Mouse (Mus musculus) induced T-regulatory cell, adult 2 months (primary cell): ENCODE results near the gene Col6a1.
A peak's percentile ranks its signal among the peaks of the same experiment; 100 is the strongest.
"Not testable (repeated sequence)": the region's sequence is repeated elsewhere in the genome, so short reads cannot be mapped to it uniquely, and the experiment has no call there.

Experiments
- DNase-seq: peaks from one replicate; pipeline ENCODE4 v3.0.0-alpha.2; 2012; ENCODE audit warnings: low read depth

Gene Col6a1

DNA sequence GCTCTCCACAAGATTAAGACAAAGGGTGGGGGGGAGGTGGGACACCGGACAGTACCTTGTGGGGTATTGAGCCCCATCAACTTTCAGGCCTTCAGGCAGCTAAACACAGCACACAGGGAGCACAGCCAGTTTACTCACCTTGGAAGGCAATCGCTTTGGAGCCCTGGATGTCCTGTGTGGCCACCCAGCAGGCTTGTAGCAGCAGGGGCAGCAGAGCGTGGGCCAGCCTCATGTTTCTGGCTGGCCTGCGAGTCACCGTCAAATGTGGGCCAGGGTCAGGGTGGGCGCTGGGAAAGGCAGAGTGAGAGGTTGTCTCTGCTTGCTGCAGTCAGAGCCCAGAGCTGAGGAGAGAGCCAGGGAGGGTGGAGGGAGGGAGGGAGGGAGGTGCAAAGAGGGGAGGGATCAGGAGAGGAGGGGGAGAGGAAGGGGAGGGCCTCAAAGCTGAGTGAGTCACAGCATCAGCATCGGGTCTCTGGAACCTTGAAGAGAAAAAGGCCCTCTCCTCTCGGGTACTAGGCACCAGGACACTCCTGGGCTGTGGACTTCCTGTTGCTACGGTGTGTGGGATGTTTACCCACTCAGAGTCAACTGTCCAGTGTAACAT is at the start of gene Col6a1:
Gene Col6a1 (minus strand): TSS at position 487 of the 604 bp plus-strand sequence.
- DNase-seq = no peak

- DNase-seq = no peak
These were observed 45.7 kb upstream of the Col6a1 start for GRCm38 (mm10) chr10:76771624-76772023.

- DNase-seq = no peak
These were observed 45.1 kb upstream of the Col6a1 start for GRCm38 (mm10) chr10:76771086-76771485.

- no peak for DNase-seq
These were observed 43.6 kb upstream of the Col6a1 start for GRCm38 (mm10) chr10:76769581-76769980.

DNA sequence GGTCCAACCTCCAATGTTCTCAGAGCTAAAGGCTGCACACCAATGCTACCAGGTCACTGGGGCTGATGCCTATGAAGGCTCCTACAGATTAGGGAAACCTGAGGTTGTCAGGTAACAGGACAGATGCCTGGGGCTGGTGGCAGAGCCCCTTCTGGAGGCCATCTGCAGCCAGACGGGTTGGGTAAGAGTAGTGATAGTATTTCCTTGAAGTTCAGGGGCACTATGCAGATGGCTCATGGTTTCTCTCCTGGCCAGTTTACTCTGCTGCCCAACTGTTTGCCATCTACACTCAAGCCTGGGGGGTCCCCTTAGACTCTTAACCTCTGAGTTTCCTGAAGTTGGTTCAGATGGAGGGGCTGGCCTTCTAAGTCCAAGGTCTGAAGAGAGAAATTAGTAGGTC is 40.2 kb upstream of the Col6a1 start:
- no peak for DNase-seq

GRCm38 (mm10) chr10:76764927-76765326 is 39.0 kb upstream of the Col6a1 start:
- no peak for DNase-seq

DNA sequence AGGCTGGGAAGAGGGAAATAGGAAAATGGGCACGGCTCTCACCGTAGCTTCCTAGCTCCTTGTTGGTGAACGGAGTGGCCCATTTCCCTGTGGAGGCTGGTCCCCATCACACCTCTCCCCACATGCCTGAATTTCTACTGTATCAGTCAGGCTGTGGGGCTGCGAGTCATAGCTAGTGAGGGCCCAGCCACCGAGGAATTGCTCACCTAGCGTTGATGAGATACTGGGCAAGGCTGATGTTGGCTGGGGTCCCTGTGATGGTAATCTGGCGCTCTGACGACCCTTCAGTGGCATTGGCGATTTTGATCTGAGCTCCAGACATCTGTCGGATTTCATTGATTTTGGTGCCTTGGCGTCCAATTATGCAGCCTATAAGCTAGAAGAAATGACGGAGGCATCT is 37.0 kb upstream of the Col6a1 start:
- no peak for DNase-seq

GRCm38 (mm10) chr10:76762411-76762810 is 36.4 kb upstream of the Col6a1 start:
- DNase-seq = no peak

DNA sequence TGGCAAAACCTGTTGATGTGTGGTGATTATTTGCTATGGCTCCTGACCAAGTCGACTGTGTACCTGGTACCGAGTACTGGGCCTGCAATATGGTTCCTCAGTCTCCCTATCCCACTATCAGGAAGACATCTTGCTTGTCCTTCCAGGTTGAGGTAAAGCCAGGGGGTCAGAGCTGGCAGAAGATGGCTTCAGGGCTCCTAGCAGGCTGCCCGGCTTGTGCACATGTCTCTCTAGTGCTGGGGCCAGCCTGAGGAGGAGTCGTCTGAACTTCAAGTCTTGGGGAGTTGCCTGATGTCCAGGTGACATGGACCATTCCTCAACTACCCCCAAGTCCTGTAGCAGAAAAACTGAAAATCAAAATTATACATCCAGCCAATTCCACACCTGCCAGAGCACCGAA is 33.9 kb upstream of the Col6a1 start:
- DNase-seq = no peak

- DNase-seq = no peak
These were observed 27.7 kb upstream of the Col6a1 start for GRCm38 (mm10) chr10:76753640-76754039.

- DNase-seq = not testable (repeated sequence)
These were observed 18.3 kb upstream of the Col6a1 start for GRCm38 (mm10) chr10:76744267-76744666.

- no peak for DNase-seq
These were observed 10.8 kb upstream of the Col6a1 start for GRCm38 (mm10) chr10:76736764-76737163.

- DNase-seq = peak; percentile 85
These were observed 9.0 kb upstream of the Col6a1 start for GRCm38 (mm10) chr10:76734979-76735378.

DNA sequence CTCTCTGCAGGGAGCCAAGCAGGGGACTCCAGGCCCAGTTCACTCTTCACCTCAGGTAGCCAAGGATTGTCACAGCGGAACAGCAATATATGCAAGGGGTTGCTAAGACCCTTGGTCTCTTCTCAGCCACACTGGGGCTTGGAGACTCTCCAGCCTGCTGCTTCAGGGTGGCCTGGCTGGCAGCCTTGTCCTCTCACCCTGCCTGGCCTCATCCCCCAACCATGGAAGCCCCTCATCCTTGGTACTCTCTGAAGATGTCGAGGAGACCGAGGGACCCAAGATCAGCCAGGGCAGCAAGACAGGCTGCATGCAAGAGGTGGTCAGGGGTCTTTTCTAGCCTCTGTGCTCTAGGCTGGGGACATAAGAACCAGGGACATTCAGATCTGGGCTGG is 7.7 kb upstream of the Col6a1 start:
- no peak for DNase-seq

GRCm38 (mm10) chr10:76732881-76733676 is 7.1 kb upstream of the Col6a1 start:
- peak; percentile 21 for DNase-seq

GRCm38 (mm10) chr10:76732391-76732790 is 6.4 kb upstream of the Col6a1 start:
- DNase-seq = no peak

DNA sequence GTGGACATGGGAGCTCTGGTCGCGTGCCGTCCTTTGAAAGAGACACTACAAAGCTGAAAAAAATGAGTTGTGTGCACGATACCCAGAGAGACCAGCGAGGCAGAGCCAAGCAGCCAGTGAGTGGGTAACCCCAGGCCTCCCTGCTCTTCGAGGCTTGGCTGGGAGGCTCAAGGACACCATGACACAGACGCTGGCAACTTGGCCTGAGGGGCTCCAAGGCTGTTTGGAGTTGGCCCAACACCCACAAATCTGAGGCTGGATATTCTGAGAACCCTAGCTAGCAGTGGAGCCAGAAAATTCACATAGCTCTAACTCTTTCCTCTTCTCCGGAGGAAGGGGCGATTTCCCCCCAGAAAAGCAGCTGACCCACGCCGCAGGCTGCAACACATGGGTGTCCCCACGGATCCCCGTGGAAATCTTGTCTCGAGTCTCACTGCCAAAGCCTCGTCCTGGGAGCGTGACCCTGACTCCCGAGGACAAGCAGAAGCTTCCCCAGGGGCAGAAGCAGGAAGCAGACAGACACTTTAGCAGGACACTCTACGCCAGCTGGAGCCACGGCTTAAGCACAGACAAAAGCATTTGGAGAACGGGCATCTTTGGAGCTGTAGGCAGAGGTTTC is 5.8 kb upstream of the Col6a1 start:
- no peak for DNase-seq

DNA sequence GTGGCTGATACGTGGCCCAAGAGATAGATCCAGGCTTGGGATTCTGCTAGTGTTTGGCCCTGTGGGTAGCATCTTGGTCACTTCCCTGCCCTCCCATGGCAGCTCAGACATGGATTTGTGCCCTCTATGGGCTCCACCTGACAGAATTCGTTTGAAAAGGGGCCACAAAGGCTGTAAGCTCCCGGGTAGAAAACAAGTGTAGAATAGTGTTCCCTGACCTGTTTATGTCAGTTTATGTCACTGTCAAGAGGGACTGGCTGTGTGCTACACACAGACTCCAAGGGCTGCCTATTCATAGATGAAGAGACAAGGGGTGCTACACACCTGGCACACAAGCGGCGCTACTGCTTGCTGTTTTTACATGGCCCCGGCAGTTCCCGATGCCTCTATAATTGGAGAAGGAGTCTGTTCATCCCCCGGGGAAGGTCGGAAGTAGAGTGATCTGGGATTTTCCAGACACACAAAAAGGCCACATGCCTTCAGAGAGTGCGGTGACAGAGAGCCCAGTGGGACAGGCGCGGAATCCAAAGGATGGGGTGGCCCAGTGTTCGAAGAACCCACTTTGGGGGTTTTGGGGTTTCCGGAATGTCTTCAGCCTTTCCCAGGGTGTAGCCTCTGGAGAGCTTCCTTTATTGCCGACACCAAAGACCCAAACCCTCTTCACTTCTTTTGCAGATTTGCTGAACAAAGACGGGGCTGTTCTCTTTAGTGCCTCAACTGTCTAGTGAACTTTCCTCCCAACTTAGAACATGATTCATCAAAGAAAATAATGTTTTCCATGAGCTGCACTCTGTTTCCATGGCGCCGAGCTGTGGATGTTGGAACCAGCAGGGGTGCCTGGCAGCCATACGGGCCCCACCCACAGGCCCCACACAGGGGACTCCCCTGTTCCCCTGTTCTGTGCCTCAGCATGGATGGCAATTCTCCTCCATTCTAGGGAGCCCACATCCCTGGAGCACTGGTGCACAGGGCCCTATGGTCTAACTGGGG is 4.0 kb upstream of the Col6a1 start:
- no peak for DNase-seq

DNA sequence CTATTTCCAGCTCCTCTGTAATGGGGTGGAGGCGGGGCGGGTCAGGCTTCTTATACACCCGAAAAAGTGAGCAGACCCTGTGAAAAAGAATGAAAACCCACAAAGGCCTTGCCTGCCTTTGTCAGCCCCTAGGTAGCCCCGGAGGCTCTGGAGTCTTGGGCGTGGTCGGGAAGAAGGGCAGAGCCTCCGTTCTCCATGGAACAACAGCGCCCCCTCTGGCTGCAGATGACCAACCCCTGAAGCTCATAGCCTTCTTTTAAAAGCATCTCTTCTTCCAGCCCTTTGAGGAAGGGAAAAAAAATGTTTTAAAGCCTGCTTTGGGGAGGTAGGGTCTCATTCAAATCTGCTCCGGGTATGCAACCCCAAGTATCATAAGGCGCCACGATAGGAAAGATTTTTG is 2.4 kb upstream of the Col6a1 start:
- DNase-seq = peak; percentile 29

DNA sequence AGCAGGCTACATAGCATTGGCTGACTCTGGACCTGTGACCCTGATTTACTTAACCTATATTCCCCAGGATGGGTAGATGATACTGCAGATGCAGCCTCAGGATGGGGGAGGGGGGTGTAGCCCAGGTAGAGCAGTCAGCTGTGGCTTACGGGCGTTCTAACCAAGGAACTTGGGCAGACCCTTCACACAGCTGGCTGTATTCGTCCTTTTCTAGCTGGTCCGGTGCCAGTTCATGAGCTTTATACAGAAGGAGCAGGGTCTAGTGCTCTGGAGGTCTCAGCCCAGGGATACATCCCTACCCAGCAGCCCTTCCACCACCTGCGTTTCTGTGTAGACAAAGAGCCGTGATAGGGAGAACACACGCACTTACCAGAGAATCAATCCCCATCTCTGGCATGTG is 1.3 kb upstream of the Col6a1 start:
- no peak for DNase-seq

DNA sequence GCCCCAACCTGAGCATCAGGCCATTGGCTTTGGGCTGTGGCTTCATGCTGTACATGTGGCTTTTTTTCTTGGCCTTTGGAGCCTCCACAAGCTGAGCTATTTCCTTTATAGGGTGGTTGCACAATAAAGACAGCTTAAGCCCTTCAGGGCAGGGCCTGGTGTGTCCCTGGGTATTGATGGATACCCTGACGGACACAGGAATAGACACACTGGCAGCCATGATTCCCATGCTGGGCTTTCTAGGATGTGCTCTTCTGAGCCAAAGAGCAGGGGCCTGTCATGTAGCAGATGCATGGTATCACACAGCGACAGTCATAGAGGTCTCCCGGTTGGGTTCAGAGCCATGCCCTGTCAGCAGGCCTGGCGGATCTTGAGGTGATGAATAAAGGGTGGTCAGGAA is 898 bp upstream of the Col6a1 start:
- DNase-seq = no peak

DNA sequence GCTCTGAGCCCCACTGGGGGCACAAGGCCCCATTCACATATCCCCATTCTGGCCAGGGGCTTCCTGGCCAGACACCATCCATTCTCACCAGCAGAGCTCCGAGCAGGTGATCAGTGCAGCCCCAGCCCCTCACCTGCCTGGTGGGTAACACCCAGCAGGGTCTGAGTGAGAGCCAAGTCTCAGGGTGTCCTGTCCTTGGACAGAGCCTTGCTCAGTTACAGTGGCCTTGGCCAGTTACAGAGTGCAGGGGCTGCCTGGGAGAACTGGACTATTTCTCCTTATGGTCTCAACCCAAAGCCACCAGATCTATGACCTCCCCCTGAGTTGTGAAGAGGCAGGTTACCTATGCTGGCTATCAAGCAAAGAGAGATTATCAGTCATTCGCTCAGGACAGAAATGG is 871 bp downstream of the Col6a1 start:
- no peak for DNase-seq
